Mouse (Mus musculus) layer of hippocampus, adult 18-20 months (tissue): ENCODE data around the gene Zzz3. TPM values are rescaled to one million over a fixed set of nuclear protein-coding genes. Genes with fewer than 3 reads are reported as not detected.

ENCODE experiments used
- DNase-seq, 2 experiments: peaks; one replicate each; pipeline ENCODE4 v3.0.0; 2022; ENCODE audit warnings: low spot score in 2 of 2
- total RNA-seq, 2 experiments: library from RNA; stranded (reverse); gene quantifications; 2 replicates each; pipeline ENCODE4 v1.2.3; 2021

Zzz3 gene
- total RNA-seq, 2 experiments from 2014 or later, result 45.4 to 47.1 TPM

DNA sequence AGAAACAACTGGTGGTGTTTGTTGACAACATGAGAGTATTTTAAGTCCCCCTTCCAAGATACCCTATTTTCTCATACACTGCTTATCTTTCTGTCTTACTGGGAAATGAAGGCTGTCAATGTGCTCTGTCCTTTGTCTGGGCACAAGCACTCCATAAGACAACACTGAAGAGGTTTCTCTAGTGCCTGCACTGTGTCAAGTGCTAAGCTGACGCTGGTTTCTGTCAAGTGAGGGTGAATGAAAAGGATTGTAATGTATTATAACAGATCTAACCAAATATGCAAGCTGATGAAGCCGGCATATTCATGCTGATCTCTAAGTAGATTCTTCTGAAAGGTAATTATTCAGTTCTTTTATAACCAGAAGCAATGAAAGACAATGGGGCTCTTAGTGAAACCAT is 98.5 kb downstream of the Zzz3 start:
- DNase-seq, result no peak

DNA sequence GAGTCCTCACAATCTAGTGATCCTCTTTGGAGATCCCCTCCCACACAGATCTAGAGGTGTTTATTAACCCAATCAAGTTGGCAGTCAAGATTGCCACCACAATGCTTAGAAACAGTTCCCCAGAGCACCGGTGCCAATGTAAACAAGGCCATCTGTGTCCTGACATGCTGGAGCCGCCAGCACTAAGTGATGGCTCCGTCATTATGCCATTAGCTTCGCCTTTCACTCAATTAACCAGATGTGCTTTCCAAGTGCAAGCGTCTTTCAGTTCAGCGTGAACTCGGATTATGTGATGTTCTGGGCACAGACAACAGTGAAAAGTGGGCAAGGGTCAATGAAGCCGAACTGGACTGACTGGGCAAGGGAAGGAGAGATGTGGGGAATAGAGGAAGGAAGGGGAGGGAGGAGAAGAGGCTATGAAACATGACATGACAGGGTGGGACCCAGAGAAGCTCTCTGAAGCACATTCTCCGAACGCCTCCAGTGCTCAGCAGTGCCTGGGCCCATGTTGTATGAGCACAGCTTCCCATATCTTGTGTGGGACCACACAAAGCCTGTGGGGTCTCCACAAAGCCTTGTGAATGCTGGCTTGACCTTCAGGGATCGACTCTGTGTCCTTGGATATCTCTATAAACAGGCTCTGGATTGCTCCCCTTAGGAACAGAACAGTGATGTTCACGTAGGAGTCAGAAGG is 99.5 kb downstream of the Zzz3 start:
- no peak for DNase-seq

DNA sequence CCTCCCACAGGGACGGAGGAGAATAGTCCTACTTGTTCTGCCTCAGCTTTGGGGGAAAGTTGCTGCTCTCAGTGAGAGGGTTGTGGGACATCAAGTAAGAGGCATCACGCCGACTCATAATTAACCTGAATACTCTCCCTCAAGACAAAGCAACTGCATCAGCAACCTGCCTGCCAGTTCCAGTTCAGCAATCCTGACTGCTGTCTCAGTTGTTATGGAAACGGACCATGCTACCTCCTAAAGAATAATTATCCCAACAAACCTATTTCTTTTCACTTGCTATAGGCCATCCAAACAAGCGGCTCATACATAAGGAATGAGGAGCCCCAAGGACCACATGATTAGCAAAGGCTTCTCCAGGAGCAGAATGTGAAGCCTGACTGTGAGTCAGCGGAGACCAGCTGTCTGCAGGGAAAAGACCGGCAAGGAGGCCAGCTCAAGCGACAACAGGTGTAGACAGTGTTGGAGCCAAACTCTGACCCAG is 100.2 kb downstream of the Zzz3 start:
- no peak for DNase-seq

DNA sequence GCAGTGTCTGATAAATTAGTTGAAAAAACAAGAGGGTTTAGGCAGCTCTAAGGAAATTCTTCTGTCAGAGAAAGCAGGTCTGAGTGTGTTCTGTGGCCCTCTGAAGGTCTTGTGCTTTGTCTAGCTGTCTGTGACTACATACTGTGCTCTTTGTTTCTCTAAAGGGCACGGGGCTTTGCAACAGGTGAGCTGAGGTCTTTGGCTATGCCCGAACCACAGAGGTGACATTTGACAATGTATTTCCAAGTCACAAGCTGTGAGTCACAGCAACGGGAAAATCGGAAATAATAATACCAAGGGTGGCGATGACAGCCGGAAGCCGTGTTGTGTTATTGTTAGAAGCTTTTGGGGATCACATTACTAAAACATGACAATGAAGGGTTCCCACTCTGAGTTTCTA is 101.8 kb downstream of the Zzz3 start:
- DNase-seq, result no peak

DNA sequence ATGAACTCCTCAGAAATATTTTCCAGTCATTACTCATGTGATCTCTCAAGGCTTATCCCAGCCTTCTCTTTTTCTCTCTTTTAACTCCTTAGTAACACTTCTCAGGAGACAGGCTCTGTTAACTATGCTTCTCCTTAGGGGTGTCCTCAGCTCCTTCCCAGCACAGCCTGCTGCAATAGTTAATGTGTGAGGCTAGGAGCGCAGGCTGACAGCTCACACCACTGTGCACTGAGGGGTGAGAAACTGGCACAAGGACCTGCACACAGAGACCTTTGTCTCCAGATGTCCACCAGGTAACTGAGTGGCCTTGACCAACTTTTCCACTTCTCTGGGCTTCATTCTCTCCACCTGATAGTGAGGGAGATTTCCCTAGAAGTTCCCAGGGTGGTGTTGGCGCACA is 102.6 kb downstream of the Zzz3 start:
- DNase-seq, result no peak

DNA sequence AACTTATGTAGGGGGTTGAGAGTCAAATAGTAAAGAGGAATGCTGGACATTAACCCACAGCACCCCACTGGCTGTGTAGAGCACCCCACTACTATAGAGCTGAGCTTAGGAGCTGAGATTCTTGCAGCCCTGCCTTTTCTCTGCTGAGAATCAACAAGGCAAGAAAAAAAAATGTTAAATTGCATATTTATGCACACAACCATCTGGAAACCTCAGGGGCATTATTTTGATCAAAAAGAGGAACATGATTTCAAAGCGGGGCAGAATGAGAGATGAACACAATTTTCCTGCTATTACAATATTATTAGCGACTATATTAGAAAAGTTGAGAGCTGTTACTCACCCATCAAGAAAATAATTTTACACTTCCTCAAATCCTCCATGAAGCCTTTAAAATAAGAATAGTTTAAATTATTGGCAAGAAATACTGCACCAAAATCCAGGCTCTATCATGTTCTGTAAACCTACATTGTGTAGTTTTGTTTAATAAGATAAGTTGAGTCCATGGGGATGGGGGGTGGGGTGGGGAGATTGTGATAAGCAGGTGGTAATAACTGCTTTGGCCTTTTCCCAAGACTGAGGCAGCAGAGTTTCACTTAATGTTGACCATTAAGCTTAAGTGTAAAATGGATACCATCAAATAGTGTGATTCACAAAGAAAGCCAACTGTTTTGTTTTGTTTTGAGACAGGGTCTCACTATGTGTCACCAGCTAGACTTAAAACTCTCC is 103.9 kb downstream of the Zzz3 start:
- no peak for DNase-seq

DNA sequence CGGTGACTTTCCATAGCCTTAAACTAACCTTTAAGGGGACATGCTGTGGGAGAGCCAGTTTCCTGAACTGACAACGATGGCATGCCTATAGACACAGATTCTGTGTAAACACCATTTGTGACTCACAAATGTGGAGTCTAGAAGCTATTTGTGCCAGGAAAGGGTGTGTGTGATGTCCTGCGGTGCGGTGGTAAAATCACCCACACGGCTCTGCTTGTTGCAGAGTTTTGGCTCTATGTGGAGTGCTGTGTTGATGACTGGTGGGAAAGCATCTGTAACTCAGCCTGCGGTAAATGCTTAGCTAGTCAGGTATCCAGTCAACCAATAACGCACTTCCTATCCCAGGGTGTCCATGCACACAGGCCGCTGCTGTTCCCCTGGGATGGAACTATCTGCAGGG is 112.6 kb downstream of the Zzz3 start:
- DNase-seq, result no peak

DNA sequence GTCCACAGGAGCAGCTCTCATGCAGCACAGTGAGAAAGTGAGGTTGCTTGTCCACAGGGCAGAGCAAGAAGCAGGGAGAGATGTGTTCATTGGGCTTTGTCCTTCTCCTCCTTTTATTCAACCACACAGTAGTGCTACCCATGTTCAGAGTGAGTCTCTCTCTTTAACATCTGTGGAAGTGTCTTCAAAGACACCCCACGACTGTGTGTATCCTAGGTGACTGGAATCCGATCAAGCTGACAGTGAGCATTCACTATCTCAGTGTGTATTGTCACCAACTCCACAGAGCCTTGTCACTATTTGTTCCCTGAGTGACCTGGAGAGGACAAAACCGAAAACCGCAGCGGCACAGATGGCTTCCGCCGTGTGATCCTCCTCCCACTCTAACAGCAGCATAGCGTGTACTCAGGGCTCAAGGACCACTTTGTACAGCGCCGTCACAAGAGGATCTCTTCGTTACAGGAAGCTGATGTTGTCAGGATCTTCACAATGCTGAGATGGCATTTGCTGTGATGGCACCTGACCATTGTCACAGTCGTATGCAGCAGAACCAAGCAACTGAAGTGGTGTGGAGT is 113.2 kb downstream of the Zzz3 start:
- DNase-seq, result no peak

DNA sequence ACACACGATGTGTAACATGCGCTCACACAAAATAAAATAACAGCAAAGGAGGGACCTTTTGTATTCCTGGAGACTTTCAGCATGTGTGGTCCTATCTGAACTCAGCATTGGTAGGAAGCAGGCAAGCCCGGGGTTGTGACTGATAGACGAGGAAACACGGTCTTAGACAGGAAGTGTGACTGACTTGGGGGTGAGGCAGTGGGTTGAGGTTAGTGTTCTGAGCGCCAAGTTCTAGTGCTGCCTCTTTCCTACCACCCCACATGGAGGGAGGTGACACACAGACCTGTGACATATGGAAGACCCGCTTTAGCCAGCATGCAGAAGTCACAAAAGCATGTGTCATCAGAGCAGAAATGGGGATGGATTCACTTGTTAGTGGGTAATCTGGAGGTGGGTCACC is 114.0 kb downstream of the Zzz3 start:
- DNase-seq, result no peak

Other genes starting within 250 kb of the Zzz3 start
- gene Gipc2, start 229.2 kb upstream of the Zzz3 start, total RNA-seq, result 1 to 10 TPM; 1.1 to 1.4 TPM
- 10 to 100 TPM; 68.7 to 75.7 TPM for gene Dnajb4, start 185.2 kb upstream of the Zzz3 start, total RNA-seq
- 100 to 1,000 TPM; 111 to 115 TPM for gene Fubp1, start 185.1 kb upstream of the Zzz3 start, total RNA-seq
- 1 to 10 TPM; 1.3 to 1.7 TPM for gene Nexn, start 129.1 kb upstream of the Zzz3 start, total RNA-seq
- gene Miga1, start 55.1 kb upstream of the Zzz3 start, total RNA-seq, result 10 to 100 TPM; 73.9 to 74.1 TPM
- gene Usp33, start 49.0 kb upstream of the Zzz3 start, total RNA-seq, result 100 to 1,000 TPM; 118 to 120 TPM